Mouse (Mus musculus) small intestine, adult 2 months (tissue): ENCODE data around the gene Sh2d6.

Source experiments
- CTCF ChIP-seq: fragments of 200-500 bp; IDR thresholded peaks from 2 replicates; pipeline ENCODE4 v1.5.1; 2012; ENCODE audit warnings: low read depth, mild to moderate bottlenecking, control low read depth, inconsistent platforms, low read length, moderate library complexity, mixed read lengths; ENCODE audit not compliant: insufficient replicate concordance, insufficient read length; ENCODE audit errors: extremely low read depth
- POLR2A ChIP-seq: fragments of 200-500 bp; IDR thresholded peaks from 2 replicates; pipeline ENCODE4 v1.6.1; 2012; ENCODE audit warnings: low read depth, mild to moderate bottlenecking, control low read depth, inconsistent platforms, low read length, moderate library complexity

- TF ChIP-seq CTCF (no peak), POLR2A (no peak)
Observed at GRCm38 (mm10) chr6:72524160-72524559, 2.7 kb upstream of the Sh2d6 start.
